Mouse (Mus musculus) cerebellum, adult 18-20 months (tissue): ENCODE data around the gene Zcchc7.
"Not testable (repeated sequence)": the region's sequence is repeated elsewhere in the genome, so short reads cannot be mapped to it uniquely, and the experiment has no call there.

Experiments
- DNase-seq, 2 experiments: peaks; one replicate each; pipeline ENCODE4 v3.0.0; 2021

Zcchc7 gene

GRCm38 (mm10) chr4:44920831-44921230 lies 165.2 kb downstream of the Zcchc7 start:
- DNase-seq = no peak

- no peak for DNase-seq
Measured at GRCm38 (mm10) chr4:44922466-44923128, 166.9 kb downstream of the Zcchc7 start.

DNA sequence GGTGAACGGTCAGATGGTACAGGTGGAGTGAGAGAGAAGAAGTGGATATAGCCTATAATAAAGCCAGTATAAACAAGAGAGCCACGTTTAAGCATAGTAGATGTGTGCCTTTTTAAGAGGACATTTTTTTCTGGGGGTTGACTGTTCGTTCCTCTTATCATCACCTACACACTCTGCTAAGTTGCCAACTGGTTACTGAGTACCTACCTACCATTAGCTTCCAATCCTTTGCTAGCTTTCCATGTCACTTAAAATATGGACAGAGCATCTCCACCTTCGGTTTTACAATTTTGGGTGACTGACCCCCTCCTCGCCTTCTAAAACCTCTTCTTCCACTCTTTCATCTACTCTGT lies 167.4 kb downstream of the Zcchc7 start:
- DNase-seq = no peak

- no peak for DNase-seq
Measured at GRCm38 (mm10) chr4:44927934-44928333, 172.3 kb downstream of the Zcchc7 start.

- DNase-seq = no peak
Measured at GRCm38 (mm10) chr4:44928790-44929189, 173.1 kb downstream of the Zcchc7 start.

DNA sequence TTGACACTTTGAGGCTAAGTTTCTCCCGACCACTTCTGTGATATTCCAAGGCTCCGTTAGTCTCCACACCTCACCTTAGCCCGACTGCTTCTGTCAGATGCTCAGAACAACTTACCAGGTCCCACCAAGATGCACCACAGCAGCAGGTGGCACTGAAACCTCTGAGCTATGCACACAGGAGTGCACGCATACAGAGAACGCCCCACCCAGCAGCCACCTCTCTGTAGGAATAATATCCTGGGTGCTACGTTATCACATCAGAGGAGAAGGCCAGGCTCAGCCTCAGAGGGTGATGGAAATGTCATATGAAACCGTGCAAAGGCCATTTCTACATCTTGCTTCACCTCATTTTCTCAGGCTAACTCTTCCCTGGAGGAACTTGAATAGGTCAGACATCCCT lies 174.7 kb downstream of the Zcchc7 start:
- no peak for DNase-seq

DNA sequence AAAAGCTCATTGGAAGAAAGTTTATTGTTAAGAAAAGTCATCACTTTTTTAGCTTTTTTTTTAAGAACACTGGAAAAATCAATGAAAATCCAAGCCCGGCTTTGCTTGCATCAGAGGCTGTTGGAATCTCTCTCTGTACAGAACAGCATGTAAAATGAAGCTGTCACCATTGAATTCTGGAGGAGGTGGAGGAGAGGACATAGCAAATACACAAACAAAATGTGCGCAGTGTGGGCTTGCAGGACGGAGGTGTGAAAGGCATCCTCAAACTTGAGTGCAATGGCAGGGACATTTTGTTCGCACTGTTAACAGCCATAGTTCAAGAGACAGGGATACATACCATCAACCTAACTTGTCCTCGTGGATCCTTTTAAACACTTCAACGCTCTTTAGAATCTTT lies 176.1 kb downstream of the Zcchc7 start:
- no peak for DNase-seq

DNA sequence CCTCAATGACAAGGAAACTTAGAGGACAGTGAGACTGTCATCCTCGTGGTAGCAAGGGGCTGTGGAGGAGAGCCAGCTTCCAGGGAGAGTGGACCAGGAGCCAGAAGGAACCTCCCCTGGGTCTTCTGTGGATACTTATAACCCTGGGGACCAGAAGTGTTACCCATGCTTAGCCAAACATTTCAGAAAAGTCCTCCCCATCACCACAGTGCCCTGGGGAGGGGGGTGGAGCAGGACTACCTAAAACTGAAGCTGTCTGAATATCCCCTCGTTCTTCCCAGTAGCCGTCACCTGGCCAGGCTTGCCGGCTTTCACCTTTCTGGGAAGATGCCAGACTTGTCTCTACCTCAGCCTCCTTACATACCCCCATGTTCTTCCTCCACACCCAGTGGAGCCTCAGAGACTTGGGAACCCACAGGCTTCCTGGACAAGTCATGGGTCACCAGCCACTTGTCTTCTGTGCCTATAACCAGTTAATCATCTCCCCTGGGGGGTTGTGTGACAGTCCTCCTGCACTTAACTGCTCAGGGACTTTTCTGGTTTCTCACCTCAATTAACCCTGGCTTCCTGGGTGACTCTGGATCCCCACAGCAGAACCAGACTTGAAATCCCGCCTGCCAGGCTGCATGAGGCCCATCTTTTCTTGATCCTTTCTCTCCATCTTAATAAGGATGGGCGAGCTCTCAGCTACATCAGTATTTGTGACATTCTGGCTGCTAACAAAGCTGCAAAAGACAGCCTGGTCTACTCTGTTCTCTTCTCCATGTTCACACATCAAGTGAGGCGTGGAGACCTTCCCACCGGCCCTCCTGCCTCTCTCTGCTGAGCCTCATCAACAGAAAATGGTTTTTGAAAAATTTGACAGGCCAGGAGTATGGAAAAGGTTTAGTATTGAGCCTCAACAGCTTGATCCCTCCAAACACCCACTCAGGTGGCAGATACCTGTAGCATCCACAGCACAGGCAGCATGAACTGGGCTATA lies 183.0 kb downstream of the Zcchc7 start:
- no peak for DNase-seq

DNA sequence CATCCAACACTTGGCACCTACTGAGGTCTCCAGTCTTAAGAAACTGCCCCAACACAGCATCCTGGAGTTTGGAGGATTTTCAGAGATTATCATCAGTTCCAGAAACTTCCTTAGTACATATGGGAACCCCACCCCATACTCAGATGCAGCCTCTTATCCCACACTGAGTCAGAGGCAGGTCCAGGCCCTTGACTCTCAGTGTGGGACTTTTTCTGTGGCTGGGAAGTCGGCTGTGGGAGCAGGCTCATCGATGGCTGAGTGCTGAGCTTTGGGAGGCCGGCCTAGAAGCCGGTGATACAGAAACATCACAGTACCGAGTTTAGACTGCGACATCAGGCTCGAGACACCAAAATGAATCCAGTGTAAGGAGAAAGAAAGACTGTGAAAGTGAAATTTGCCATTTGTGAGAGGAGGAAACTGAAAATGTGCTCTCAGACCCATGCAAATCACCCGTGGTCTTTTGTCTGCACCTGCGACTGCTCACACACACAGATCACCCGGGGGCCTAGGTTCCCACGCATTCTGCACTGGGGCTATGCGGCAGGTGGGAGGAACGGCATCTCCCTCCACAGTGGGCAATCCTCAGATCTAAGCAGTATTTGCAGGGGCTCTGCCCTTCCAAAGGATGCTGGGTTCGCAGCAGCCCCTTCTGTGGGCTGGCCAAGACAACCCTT lies 184.0 kb downstream of the Zcchc7 start:
- DNase-seq = no peak

- DNase-seq = no peak
Measured at GRCm38 (mm10) chr4:44940286-44940685, 184.6 kb downstream of the Zcchc7 start.

DNA sequence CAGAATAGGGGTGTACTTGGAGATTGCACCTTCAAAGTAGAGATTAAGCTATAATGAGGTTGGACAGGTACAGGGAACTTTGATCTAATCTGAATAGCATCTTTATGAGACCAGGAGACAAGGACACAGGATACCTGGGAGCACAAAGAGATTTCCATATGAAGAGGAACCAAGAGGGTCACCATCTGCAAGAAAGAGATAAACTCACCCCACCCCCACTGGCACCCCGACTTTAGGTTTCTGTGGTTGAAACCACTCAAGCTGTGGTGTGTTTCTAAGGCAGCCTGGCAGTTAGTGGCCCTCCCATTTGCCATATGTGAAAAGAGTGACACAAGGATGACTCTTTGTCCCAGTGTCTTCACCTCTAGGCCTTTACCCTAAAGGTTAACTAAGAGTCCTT lies 186.6 kb downstream of the Zcchc7 start:
- DNase-seq = no peak

DNA sequence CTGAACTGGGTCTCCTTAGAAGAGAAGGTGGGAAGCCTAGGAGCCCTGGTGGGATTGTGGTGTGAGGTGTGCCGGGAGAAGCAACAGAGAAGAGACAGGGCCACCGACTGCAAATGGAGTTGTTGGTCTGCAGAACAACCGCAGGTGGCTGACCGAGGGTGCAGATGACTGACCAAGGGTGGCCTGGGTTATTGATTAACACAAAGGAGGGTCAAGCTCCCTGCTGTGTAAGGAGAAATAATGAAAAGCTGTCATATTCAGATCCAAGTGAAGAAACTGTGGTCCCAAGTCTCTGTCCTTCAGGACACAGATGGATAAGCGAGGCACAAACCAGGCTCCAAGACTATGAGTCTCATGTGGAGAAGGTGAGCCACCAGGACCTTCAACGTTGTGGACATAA lies 187.8 kb downstream of the Zcchc7 start:
- DNase-seq = no peak

DNA sequence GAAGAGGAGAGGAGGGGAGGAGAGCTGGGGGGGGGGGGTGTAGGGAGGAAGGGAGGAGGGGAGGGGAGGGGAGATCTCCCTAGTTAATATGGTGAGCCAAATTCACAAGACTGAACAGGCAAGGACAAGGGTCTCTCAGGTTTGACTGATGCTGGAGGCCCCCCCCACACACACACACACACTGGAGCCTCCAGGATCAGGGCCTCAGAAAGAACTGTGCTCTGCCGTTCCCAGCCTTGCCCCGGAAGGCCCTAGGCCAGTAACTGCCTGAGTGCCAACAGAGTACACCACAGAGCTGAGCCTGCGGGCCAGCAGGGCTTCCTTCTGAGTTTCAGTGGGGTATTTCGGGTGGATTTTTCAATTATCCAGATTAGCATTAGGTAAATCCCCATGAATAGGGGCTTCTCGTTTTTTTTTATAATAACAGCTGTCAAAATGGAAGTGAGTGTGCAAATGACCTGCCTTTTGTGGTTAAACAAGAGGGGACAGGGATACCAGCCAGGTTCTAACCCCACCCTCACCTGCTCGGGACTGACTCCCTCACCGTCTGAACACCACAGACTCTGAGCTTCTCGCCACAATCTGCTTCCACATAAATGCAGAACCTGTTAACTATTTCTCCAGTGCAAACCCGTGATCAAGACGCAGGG lies 188.9 kb downstream of the Zcchc7 start:
- no peak for DNase-seq

- not testable (repeated sequence) for DNase-seq
Measured at GRCm38 (mm10) chr4:44946126-44946525, 190.4 kb downstream of the Zcchc7 start.

DNA sequence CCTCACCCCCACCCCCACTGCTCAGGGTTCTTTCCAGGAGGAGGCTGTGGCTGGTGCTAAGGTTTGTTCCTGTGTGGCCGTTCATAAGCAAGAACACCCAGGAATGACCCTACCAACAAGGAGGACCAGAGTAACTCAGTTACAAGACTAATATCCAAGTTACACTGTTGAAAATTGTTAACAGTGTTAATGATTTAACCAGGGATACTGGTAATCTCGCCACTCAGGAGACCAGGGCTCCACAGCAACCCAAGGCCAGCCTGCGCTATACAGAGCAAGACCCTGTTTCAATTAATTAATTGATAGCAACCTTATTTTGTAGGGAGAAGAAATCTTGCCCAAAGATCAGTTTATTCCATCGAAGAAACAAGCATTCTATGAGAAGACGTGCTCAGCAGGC lies 191.8 kb downstream of the Zcchc7 start:
- DNase-seq = no peak

DNA sequence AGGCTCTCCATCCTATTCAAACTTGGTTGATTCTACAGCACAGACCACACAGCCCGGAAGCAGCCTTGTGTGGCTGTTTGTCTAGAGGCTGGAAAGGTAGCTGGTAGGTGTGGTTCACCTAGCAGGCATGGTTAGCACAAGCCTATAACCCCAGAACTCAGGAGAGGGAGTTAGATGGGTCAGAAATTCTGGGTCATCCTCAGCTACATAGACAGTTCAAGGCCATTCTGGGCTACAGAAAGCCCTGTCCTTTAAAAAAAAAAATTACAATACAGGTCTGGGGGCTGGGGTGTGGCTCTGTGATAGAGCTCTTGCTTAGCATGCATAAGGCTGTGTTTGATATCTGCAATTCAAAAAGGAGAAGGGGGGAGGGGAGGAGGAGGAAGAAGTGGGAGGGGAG lies 192.6 kb downstream of the Zcchc7 start:
- DNase-seq = no peak

DNA sequence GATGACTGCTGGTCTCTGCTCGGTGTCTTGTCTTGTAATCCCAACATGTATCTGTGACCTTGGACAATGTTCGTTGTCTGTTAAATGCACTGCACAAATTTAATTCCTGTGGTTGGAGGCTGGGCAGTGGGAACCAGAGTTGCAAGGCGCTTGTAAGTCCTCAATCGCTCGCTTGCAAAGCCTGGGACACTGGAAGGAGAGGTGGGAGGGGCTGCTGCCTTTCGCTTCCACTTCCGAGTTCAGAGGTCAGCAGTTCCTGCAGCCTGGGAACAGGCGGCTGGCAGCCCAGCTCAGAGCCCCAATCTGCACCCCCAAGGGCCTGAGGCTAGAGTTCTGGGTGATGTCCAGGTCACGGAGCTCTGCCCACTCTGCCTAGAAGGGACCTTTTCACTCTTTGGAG lies 197.4 kb downstream of the Zcchc7 start:
- DNase-seq = no peak

DNA sequence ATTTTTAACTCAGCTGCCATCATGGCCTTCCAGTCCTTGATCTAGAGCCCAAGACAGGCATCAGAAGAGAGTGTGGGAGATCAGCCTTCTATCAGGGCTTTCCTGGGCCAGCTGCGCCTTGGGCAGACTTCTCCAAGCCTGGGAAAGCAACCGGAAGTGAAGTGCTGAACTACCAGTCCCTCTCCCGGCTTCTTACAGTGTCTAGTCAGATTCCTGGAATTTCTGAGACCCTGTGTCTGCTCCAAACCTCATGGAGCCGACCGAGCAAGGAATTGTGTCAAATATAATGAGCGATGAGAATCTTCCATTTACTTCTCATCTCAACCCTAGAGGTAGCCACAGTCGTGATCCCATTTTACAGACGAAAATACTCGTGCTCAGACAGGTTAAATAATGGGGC lies 203.1 kb downstream of the Zcchc7 start:
- no peak for DNase-seq

DNA sequence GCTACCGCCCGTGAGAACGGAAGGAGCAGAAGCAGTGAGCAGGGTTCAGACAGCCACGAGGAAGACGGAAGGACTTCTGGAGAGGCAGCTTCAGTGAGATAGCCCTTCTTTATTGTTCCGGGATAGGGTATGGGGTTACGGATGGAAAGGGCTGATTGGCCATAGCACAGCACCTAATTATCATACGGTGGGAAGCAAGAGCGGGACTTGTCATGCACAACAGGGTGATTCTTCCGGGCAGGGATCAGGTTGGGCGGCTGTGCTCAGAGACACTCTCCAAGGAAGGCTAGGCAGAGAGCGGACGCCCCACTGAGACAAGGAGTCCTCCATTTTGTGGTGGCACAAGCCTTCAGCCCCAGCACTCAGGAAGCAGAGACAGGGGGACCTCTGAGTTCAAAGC lies 203.5 kb downstream of the Zcchc7 start:
- DNase-seq = no peak

DNA sequence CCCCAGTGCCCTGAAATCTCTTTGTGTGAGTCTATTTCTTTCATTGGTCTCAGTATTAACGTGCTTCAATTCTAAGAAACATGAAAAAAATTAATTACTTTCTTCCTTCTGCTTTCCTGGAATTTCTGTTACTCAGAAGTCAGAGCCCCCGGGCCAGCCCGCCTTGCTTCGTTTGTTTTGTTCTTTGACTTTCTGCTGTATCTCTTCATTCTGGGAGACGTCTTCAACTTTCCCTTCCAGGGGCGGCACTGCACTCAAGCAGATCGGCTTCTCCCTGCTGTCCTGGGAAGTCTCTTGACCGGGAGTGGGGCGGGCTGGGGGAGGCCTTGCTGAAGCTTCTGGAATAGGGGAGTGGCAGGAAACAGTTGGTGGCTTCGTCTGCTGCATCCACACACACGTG lies 207.5 kb downstream of the Zcchc7 start:
- DNase-seq = no peak

DNA sequence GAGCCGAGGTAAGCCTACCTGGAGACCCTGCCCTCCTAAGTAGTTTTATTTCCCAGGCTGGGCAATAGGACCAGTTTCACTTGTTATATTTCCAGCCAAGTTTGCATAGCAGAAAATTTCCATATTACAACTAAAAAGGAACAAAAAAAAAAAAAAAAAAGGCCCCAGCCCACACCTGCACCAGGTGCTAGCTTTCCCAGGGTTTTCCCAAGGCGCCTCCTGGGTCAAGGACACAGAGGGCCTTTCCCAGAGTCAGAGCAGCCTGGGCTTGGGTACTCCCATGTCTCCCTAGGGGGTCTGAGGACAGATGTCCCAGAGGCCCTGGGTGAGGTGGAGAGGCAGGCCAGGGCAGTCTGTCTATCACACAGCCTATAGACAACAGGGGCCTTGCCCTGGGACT lies 209.5 kb downstream of the Zcchc7 start:
- no peak for DNase-seq

DNA sequence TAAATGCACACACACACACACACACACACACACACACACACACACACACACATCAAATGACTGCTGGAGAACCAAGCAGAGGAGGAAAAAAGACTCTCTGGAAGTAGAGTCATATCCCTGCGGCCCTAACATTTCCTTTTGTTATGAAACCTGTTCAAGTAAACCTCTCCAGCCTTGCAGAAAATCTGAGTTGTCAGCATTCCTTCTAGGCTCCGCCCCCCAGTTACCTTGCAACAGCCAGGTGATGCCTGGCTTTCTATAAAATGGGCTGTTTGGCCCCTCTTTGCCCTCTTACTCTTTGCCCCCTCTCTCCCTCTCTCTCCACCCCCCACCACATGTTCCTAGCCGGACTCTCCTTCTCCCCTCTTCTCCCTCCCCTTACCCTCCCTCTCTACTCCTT lies 210.1 kb downstream of the Zcchc7 start:
- no peak for DNase-seq

GRCm38 (mm10) chr4:44967402-44967801 lies 211.7 kb downstream of the Zcchc7 start:
- DNase-seq = no peak
